Mouse (Mus musculus): ENCODE data around the gene Rps10.

Gene Rps10

DNA sequence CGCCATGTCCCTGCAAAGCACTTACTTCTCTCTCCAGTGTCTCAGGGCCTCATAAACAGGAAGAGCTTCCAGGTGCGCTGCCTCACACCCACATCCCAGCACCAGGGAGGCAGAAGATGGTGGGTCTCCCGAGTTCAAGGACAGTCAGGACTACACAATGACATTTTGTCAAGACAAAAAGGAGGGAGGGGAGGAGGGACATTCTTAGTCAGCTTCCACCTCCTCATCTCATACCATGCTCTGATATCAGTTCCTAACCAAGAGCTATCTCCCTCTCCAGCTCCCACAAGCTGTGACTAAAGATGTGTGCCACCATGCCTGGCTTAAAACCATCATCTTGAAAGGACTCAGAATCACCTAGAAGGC is 25.0 kb downstream of the Rps10 start:
- no peak for DNase-seq (ENCODE audit: low spot score)

DNA sequence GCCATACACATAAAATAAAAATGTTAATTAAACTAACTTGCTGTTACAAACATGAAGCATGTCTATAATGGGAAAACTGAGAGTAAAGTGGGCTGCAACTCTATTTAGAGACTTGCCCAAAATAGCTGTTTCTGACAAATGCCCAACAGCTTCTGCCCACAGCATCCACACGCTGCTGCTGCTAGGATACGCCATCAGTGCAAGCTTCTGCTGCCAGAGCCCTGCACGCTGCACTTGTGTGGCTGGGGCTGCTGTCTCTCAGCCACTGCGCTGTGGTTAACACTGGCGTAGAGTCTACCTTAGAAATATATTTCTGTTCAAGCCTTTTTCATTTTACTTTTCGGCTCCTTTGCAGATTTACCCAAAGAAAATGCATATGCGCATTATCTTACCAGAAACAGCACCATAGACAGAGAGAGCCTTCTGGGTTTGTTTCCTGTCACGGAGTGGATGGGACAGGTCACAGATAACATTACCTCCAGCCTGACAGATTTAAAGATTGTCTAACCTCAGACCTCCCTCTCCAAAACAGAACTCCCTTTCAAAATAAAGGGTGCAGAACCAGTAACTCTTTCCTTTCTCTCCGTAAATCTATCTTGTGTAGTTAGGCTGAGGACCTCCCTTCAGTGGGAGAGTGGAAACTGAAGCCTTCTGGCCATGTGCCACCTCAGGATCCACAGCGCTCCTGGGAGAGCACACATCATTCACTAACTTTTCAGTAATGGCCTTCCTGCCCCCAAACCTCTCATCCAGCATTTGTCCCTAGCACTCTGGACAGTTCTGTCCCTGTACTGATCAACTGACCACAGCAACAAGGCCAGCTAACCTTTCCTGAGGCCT is 25.6 kb downstream of the Rps10 start:
- no peak for DNase-seq (ENCODE audit: low spot score)

DNA sequence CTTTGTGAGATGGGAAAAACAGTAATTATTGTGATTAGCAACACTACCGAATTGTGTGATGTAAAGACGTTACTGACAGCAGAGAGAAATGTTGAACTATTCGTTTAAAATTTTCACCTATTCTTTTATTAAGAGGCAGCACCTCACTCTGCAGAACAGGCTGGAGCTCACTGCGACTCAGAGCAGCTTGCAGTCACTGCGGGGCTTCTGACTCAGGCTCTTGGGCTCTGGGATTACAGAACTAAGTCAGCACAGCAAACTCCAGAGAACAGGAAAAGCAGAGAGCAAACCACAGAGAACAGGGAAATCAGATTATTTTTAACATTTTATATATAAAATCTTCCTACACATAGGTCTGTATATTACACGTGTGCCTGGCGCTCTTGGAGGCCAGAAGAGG is 26.9 kb downstream of the Rps10 start:
- DNase-seq (ENCODE audit: low spot score), result no peak

DNA sequence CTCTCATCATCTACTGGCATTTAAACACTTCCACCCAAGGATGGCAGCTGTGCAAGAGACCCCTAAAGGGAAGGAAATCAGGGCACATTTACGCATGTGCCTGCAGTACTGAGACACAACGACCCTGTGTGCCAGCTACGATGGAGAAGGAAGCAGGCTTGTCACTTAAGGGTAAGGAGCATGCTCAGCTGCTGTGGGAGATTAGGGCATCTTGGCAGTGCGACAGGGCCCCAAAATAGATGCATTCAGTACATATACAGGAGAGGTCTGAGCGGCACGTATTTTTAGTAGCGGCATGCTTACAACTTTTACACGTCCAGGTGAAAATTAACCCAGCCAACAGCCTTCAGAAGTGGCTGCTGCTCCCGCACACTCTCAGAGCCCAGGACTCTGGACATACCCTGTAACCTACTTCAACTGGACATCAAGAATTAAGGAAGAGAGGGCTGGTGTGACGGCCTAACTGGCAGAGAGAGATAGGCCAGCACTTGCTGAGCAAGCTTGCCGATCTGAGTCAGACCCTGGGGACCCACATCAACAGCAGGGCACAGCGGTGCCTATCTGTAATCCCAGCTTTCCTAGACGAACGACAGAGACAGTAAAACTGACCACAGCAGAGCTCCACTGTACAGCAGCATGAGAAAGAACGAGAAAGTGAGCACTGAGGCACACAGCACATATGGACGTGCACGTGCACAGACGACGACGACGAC is 32.8 kb downstream of the Rps10 start:
- DNase-seq (ENCODE audit: low spot score), result peak; percentile 62

DNA sequence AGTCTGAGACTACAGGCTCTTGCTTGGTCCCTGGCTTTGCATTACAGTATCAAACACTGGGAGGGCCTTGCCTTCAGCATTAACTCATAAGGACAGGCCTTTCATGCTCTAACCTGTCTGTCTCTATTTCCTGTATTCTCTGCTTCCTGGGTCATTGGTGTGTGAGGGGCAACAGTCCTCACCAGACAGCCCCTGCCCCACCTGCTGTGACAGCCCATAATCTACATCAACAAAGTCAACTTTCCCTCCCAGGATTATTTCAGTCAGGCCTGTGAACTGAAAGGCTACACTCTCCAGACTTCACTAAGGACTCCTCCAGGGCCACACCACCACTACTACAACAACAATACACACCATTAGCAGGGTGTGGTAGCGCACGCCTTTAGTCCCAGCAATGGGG is 33.4 kb downstream of the Rps10 start:
- no peak for DNase-seq (ENCODE audit: low spot score)

DNA sequence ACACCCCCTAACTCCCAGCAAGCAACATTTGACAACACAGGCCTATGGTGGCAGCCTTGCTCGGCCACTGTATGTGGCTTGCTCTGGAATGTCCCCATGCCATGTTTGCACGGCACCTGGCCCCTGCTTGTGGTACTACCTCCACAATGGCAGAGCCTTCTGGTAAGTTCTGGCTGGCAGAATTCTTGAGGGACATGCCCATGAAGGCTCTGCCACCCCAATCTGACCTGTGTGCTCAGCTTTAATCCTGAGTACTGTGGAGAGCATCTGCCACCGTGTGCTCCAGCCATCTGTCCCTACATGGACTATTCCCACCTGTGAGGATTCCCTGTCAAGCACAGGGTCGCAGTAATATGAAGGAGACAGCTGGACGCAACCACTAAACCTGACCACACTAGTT is 35.6 kb downstream of the Rps10 start:
- no peak for DNase-seq (ENCODE audit: low spot score)

DNA sequence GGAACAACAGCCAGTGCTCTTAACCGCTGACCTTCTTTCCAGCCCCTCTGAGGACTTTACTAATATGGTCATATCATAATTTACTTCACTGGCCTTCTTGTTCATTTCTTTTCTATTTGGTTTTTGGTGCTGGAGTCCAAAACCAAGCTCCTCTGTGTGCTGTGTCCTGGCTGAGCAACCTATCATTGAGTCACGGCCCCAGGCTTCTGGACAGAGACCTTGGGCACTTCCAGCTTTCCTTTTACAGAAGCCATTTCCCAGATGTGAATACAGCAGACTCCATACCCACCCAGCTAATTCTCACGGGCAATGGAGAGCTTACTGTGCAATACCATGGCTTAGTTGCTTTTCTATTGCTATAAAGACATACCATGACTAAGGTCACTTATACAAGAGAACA is 36.2 kb downstream of the Rps10 start:
- no peak for DNase-seq (ENCODE audit: low spot score)

DNA sequence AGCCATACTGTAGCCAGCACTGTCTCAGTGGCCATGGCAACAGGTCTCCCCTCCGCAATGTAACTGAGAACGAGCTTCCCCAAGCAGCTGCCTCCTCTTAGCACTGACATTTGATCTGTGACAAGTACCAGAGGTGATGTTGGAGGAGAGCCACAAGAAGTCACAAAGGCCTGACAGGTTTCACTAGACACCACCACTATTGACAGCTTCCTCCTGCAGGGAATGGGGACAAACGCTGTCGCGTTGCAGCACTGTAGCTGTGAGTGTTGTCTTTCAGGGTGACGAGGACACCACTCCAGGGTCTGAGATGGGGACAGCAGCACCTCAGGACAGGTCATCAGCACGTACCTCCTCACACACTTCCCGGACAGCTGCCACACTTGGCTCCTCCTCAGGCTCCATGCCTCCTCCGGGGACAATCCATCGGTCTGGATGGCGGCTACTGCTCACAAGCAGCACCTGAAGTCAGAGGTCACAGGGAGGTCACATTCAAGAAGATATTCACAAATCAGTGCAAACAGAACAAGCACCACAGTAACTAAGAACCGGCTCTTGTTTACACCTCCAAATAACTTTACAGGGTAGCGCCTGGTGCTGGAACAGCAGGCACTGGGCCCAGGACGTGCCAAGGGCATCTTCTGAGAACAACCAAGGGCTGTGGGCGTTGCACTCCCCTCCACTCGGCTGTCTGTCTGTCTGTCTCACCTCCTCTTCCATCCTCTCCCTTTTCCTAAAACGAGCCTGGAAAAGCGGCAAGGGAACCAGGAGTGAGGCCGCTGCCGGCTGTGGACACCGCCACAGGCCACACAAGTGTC is 39.9 kb downstream of the Rps10 start:
- no peak for DNase-seq (ENCODE audit: low spot score)

GRCm38 (mm10) chr17:27595659-27596375 is 40.7 kb downstream of the Rps10 start:
- DNase-seq (ENCODE audit: low spot score), result no peak

GRCm38 (mm10) chr17:27592565-27592910 is 43.9 kb downstream of the Rps10 start:
- DNase-seq (ENCODE audit: low spot score), result no peak

DNA sequence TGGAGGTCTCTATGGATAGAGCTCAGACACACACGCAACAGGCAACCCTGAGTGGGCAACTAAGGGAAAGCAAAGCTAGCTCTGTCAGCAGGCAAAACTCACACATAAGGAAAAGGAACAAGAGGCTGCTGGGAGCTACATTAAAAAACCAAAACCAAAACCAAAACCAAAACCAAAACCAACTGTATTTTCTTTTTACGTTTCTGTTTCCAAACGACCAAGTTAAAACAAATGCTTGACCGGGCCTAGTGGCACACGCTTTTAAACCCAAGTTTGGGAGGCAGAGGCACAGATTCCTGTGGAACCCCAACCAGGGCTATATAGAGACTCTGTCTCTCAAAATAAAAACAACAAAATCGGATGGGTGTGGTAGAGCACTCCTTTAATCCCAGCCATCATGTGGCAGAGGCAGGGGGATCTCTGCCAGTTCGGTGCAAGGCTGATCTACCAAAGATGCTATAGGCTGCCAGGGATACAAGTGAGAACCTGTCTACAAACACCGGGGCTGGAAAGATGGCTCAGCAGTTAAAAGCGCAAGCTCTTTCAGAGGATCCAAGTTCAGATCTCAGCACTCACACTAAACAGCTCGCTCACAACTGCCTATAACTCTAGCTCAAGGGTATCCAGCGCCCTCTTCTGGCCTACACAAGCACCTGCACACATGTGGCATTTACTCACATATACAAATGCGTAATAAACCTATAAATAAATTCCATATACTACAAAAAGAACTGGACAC is 44.5 kb downstream of the Rps10 start:
- DNase-seq (ENCODE audit: low spot score), result no peak

- no peak for DNase-seq (ENCODE audit: low spot score)
Observed at GRCm38 (mm10) chr17:27588231-27588630, 48.2 kb downstream of the Rps10 start.

DNA sequence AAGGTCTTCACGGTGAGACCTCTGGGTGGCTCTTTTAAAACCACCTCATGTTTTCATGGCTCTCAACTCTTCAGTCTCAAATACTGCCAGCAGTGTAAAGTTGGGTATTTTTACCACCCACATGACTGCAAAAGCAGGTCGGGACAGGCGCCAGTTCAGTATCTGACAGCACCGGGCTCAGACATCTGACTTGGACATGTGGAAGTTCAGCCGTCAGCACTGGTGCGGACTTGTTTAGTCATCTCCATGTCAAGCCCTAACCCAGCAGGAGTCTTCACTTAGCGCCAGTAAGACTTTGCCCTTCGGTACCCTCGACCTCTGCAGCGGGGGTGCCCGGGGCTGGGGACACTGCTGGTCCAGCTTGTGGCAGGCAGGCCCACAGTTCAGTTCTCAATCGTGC is 49.2 kb downstream of the Rps10 start:
- no peak for DNase-seq (ENCODE audit: low spot score)

GRCm38 (mm10) chr17:27586661-27587060 is 49.8 kb downstream of the Rps10 start:
- DNase-seq (ENCODE audit: low spot score), result no peak

DNA sequence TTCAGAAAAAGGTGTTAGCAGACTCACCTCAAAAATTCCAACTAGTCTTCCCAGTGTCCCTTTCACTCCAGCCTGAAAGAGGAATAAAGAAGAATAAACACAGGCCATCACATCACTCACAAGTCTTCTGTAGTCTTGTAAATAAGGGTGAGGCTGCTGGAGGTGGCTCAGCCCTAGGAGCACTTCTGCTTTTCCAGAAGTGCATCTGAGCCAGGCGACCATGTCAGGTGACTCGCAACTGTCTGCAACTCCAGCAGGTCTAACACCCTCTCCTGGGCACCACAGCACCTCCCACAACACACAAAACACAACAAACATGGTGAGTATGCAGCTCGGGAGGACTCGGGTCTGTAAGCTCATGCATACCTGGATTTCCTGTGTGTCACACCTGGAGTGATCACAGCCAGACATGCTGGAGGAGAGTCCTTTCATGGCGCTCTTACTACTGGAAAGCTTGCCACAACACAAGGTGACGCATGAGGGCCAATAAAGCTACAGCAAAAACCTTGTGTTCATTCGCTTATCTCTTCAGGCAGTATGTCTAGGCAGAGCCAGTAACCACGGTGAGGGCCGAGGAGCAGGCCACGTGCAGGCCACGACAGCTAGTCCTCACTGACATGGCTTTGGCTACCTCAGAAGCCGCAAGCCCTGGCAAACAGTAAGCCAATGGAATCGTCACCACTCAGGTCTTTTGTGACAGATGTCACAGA is 53.1 kb downstream of the Rps10 start:
- DNase-seq (ENCODE audit: low spot score), result no peak
